Mouse (Mus musculus) limb, embryonic 15.5 days (tissue): ENCODE measurements around the gene Rnf138rt1. TPM values are rescaled to one million over a fixed set of nuclear protein-coding genes. Genes with fewer than 3 reads are reported as not detected.

Experiments used
- polyA plus RNA-seq: library from polyadenylated mRNA; unstranded; fragments of >200 nt; fragmentation: Nextera tagmentation; extraction: Ambion mirVana; gene quantifications from 2 replicates; pipeline ENCODE4 v1.2.1, GENCODE M21; 2015

Rnf138rt1 gene
- polyA plus RNA-seq, 1 experiment from 2014 or later: 0.24 TPM

Other genes with a start within 250 kb of the Rnf138rt1 start
- gene Grpr, start 211.7 kb downstream of the Rnf138rt1 start, polyA plus RNA-seq: 2.0 and 2.6 TPM in 2 replicates
- gene Ap1s2, start 147.7 kb upstream of the Rnf138rt1 start, polyA plus RNA-seq: 33.0 and 33.7 TPM in 2 replicates
- gene Zrsr2, start 197.3 kb upstream of the Rnf138rt1 start, polyA plus RNA-seq: 57.6 and 58.9 TPM in 2 replicates